Mouse (Mus musculus) retina, postnatal 7 days (tissue): ENCODE data around the gene Serpinb1a.

ENCODE experiments used
- DNase-seq: peaks from one replicate; pipeline ENCODE4 v3.0.0-alpha.2; 2012; ENCODE audit warnings: low read depth, low spot score

Serpinb1a gene

DNA sequence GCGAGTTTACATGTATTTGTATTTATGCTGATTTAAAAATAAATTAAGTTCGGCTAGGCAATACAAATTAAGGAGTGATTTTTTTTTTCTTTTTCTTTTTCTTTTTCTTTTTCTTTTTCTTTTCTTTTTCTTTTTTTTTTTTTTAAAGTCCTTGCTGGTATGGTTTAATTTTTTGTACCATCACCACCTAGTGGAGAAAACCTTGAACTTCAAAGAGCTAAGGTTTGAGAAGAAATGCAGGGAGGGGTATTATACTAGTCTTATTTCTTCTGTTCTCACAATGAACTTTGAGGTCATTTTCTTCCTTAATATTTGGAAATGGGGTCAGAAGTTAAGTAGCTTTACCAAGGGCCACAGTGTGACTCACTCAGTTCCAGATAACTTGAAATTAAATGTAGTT, 51.9 kb downstream of the Serpinb1a start:
- no peak for DNase-seq

DNA sequence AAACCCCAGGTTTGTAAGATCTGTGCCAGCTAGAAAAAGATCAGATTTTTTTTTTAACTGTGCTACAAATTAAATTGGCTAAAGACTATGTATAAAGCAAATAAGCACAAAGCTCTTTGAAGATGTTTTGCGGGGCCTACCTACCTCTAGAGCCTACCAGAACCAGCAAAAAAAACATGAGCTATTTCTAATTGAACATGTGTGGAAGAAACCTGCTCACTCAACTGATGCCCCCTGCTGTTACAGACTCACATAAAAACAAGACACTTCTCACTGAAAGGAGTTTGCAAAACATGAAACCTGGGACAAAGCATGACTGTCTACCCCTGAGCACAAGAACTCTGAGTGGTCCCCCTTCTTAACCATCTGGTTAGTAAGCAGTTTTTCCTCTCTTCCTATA, 53.9 kb downstream of the Serpinb1a start:
- DNase-seq = no peak

DNA sequence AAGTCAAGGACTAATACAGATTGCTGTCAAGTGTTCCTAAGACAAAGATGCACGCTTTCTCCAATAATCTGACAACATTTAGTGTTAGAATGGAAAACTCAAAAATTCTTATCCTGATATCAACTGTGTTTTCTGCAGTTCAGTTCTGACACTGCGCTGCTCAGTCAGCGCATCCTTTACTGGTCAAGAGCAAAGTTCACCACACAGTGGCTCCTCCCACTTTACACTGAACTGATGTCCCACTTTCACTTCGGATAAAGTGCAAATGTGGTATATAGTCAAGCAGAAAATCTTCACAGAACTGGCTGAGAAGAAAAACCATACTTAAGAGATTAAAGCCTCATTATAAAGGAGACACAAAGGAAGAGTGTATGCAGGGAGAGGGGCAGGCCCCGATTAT, 55.8 kb downstream of the Serpinb1a start:
- DNase-seq = no peak

DNA sequence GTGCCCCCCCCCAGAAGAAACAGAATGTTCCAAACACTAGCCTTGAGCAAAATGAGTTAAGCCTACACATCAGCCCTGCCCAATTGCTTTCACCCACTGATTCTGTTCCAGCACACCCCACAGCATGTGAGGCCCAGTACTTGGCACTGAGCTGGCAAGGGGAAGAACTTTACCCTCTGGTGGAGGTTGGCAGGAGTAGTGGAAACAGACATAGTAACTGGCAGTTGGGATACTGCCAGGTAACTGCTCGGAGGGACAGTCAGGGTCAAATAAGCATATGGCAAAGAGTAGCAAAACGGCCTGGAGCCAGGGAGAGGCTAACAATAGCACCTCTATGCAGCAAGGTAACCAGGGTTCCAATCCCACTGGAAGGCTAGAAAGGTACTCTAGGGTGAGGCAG, 56.4 kb downstream of the Serpinb1a start:
- DNase-seq = no peak
